Mouse (Mus musculus) MEL (cell line): ENCODE measurements at regions not wholly inside any gene's neighbourhood (a gene's known extent, or its start where the extent isn't known, plus 50 kb on each side); places are given as distances from the start of the nearest gene placed in this dataset.

ENCODE experiments used
- CTCF ChIP-seq, 3 experiments: IDR thresholded peaks in 2 of 3; conservative IDR thresholded peaks in 1 of 3; 2 replicates each; pipeline ENCODE4 v1.5.1; 2011 to 2012; ENCODE audit warnings: low read length in 3 of 3, low read depth in 2 of 3, mild to moderate bottlenecking in 2 of 3, improper control_type of control experiment in 1 of 3, inconsistent platforms in 1 of 3, mixed read lengths in 1 of 3, moderate library complexity in 1 of 3; ENCODE audit not compliant: control insufficient read depth in 1 of 3, insufficient read depth in 1 of 3, poor library complexity in 1 of 3, severe bottlenecking in 1 of 3
- E2F4 ChIP-seq: IDR thresholded peaks from 2 replicates; pipeline ENCODE4 v1.6.1; 2011; ENCODE audit warnings: low read depth, low read length, improper control_type of control experiment, borderline replicate concordance
- GABPA ChIP-seq: IDR thresholded peaks from 2 replicates; pipeline ENCODE4 v1.6.1; 2012; ENCODE audit warnings: low read depth, mild to moderate bottlenecking, inconsistent platforms, low read length, improper control_type of control experiment, moderate library complexity
- GATA1 ChIP-seq: IDR thresholded peaks from 2 replicates; pipeline ENCODE4 v1.6.1; 2011; ENCODE audit warnings: low read depth, low read length, improper control_type of control experiment
- HCFC1 ChIP-seq: IDR thresholded peaks from 2 replicates; pipeline ENCODE4 v1.6.1; 2012; ENCODE audit warnings: low read depth, mild to moderate bottlenecking, inconsistent platforms, low read length, improper control_type of control experiment, moderate library complexity
- NRF1 ChIP-seq: IDR thresholded peaks from 2 replicates; pipeline ENCODE4 v1.6.1; 2014; ENCODE audit warnings: low read depth, mild to moderate bottlenecking, inconsistent platforms, low read length, improper control_type of control experiment, moderate library complexity; ENCODE audit not compliant: poor library complexity, insufficient read depth, severe bottlenecking
- POLR2A ChIP-seq, 2 experiments: IDR thresholded peaks; 2 replicates each; pipeline ENCODE4 v1.6.1; 2011 to 2012; ENCODE audit warnings: low read length in 2 of 2, mild to moderate bottlenecking in 2 of 2, control low read depth in 1 of 2, improper control_type of control experiment in 1 of 2, low read depth in 1 of 2, moderate library complexity in 1 of 2; ENCODE audit not compliant: control insufficient read depth in 1 of 2, insufficient read depth in 1 of 2, poor library complexity in 1 of 2
- RCOR1 ChIP-seq: IDR thresholded peaks from 2 replicates; pipeline ENCODE4 v1.6.1; 2012; ENCODE audit warnings: low read depth, mild to moderate bottlenecking, inconsistent platforms, low read length, improper control_type of control experiment
- UBTF ChIP-seq: IDR thresholded peaks from 2 replicates; pipeline ENCODE4 v1.6.1; 2012; ENCODE audit warnings: low read depth, mild to moderate bottlenecking, inconsistent platforms, low read length, improper control_type of control experiment, moderate library complexity, borderline replicate concordance; ENCODE audit not compliant: insufficient read depth
- ZNF384 ChIP-seq: IDR thresholded peaks from 2 replicates; pipeline ENCODE4 v1.6.1; 2012; ENCODE audit warnings: low read depth, mild to moderate bottlenecking, inconsistent platforms, low read length, improper control_type of control experiment

DNA sequence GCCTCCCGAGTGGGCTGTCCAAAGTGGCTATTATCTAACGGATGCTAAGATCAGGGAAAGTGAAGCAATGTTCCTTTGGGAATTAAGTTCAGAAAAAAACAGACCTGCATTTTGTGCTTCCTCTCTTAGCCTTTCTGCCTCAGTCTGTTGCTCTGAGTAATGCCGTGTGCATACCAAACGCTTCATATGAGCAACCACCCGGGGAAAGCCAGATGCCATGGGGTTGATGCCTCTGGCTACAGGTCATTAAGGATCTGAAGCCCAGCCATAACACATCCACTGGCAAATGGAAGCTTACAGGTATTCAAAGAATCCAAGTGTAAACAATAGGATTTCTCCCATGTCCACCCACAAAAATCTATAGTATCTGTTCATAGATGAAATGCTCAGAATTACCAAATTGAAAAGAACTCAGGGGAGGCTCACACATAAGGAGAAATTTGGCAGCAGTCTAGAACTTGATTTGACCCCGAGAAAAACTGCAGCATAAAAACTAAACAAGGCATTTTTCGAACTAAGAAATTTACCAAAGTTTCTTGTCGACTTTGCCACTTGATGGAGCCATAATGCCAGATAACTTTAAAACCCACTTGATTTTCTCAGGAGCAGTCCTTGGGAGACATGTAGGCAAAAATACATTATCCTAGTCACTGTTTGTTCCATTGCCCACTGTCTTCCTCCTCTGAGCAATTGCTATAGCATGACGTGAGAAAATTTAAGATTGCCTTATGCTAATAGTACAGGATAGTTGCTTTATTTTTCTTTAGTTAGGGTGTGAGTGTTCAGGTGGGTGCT, 107.8 kb upstream of the Ugt8a start:
- no peak for TF ChIP-seq POLR2A (IDR thresholded peaks at IDR 0.05; ENCODE audit: control insufficient read depth in 1 of 2, insufficient read depth in 1 of 2, low read depth in 1 of 2, low read length in 2 of 2, poor library complexity in 1 of 2)
- no peak; a peak in 1 of 6 replicates for TF ChIP-seq CTCF (IDR thresholded peaks at IDR 0.05 in 2 of 3, conservative IDR thresholded peaks at IDR 0.05 in 1 of 3; ENCODE audit: control insufficient read depth in 1 of 3, insufficient read depth in 1 of 3, low read depth in 2 of 3, low read length in 3 of 3, poor library complexity in 1 of 3, severe bottlenecking in 1 of 3)
- TF ChIP-seq NRF1 = no peak
- no peak for TF ChIP-seq UBTF
- TF ChIP-seq ZNF384 = no peak
- no peak for TF ChIP-seq GATA1
- no peak for TF ChIP-seq RCOR1
- TF ChIP-seq HCFC1 = no peak
- TF ChIP-seq E2F4 = no peak
- TF ChIP-seq GABPA = no peak
